15 mouse cellular contexts compared by ENCODE assay signal in the genomic region with DNA sequence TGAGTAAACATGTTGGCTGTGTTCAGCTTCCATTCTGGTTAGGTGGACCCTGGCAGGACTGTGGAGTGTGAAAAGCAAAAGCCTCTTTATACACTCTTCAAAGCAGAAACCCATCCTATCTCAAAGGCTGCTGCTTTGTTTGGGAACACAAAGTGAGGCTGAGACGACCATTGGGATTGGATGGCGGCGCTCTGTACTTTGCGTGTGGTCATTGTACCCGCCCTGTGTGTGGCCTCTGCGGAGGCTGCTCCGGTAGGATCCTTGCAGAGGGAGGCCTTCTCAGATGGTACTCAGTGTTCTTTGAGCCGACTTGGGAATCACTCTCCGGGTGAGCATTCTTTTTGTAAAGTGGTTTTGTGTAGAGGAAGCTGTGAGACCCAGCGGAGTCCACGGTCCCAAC.
"Had no signal": no experiment of that assay in that cellular context is flagged by ENCODE, and none has a peak within 500 bp of the region (broad histone marks: within the 10 kb centered on the region; RNA-seq: fewer than 3 reads in every experiment).

No protein-coding gene starts in this region.

- H3K4me1 ChIP-seq: kidney, embryonic 15.5 days; limb, embryonic 15.5 days; liver, embryonic 13.5 days; lung, embryonic 15.5 days; megakaryocyte, embryonic 14.5 days; midbrain, embryonic 13.5 days; neural tube, embryonic 15.5 days had no signal

- H3K9me3 ChIP-seq: kidney, embryonic 15.5 days; limb, embryonic 15.5 days; liver, embryonic 13.5 days; lung, embryonic 15.5 days; megakaryocyte, embryonic 14.5 days; midbrain, embryonic 13.5 days; neural tube, embryonic 15.5 days had no signal

- DNase-seq: kidney, postnatal 14 days; layer of hippocampus, postnatal 36 days; liver, embryonic 13.5 days; liver, postnatal 0 days; lung, postnatal 14 days; right cerebral cortex, adult 18-20 months; right cerebral cortex, postnatal 25 days; thymus, postnatal 4 days had no signal

- H3K9ac ChIP-seq: kidney, embryonic 15.5 days; limb, embryonic 15.5 days; liver, embryonic 13.5 days; liver, postnatal 0 days; lung, embryonic 15.5 days; midbrain, embryonic 13.5 days; neural tube, embryonic 15.5 days had no signal

- H3K27ac ChIP-seq: kidney, embryonic 15.5 days; limb, embryonic 15.5 days; liver, embryonic 13.5 days; lung, embryonic 15.5 days; macrophage; midbrain, embryonic 13.5 days; neural tube, embryonic 15.5 days had no signal

- H3K4me3 ChIP-seq: kidney, embryonic 15.5 days; limb, embryonic 15.5 days; liver, embryonic 13.5 days; lung, embryonic 15.5 days; megakaryocyte, embryonic 14.5 days; midbrain, embryonic 13.5 days; neural tube, embryonic 15.5 days had no signal

- H3K4me2 ChIP-seq: kidney, embryonic 15.5 days; limb, embryonic 15.5 days; liver, embryonic 13.5 days; lung, embryonic 15.5 days; midbrain, embryonic 13.5 days; neural tube, embryonic 15.5 days had no signal

- H3K36me3 ChIP-seq: kidney, embryonic 15.5 days; limb, embryonic 15.5 days; liver, embryonic 13.5 days; lung, embryonic 15.5 days; midbrain, embryonic 13.5 days; neural tube, embryonic 15.5 days had no signal

- ATAC-seq: liver, postnatal 0 days; midbrain, embryonic 13.5 days had no signal

- H3K27me3 ChIP-seq: kidney, embryonic 15.5 days; limb, embryonic 15.5 days; liver, embryonic 13.5 days; lung, embryonic 15.5 days; megakaryocyte, embryonic 14.5 days; neural tube, embryonic 15.5 days had no signal
